Comparison of ENCODE assay signal across 9 mouse cellular contexts in the genomic region with DNA sequence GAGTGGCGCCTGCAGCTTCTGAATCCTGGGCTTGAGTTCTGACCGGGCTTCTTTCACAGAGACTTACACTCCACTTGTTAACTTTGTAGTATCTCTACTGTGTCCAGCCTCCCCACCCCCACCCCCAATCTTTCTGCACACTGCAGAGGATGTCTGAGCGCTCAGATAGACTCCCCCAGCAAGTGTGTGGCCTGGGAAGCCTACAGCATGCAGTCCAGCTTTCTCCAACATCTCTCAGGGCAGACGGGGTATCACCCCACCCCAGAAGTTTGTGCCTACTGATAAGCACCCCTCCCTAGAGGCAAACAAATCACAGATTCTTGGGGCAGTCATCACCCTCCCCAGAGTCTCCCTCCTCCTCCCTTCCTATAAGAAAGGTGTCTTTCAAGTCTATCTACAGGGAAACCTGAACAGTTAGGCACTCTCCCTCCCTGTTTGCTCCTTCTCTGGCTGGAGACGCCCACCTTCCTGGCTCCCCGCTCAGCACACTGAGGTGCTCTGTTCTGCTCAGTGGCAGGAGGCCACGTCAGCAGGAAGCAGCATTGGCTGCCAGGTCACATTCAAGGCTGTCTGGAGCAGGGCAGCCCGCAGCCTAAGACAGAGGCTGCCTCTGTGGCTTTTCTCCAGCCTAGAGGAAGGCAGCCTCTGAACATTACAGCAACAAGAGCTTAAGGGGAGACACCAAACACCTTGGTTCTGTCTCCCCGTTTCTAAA.
DNase-seq lines count a peak whose midpoint lies in the region; ATAC-seq and TF ChIP-seq lines count a peak whose summit lies in the region.
"Had no signal": no experiment of that assay in that cellular context is flagged by ENCODE, and none has a peak within 500 bp of the region (broad histone marks: within the 10 kb centered on the region; RNA-seq: fewer than 3 reads in every experiment).

No protein-coding gene starts in this region.

- H3K4me3 ChIP-seq in thymus, adult 2 months (ENCODE audit: control insufficient read depth, insufficient read depth, low read length) = no peak overlapping the region
- H3K4me3 ChIP-seq in embryonic facial prominence, embryonic 15.5 days (replicated peaks) = no peak overlapping the region
- H3K4me3 ChIP-seq in heart, embryonic 16.5 days (ENCODE audit: low read length) = no peak overlapping the region
- H3K4me3 ChIP-seq in kidney, postnatal 0 days (replicated peaks; ENCODE audit: low read depth, low read length) = no peak overlapping the region
- no peak overlapping the region for H3K4me3 ChIP-seq in lung, embryonic 14.5 days (ENCODE audit: low read depth, low read length)
- H3K4me3 ChIP-seq: megakaryocyte, embryonic 14.5 days had no signal

- ATAC-seq in embryonic facial prominence, embryonic 15.5 days (ENCODE audit: insufficient number of reproducible peaks, low FRiP score, low TSS enrichment, low read depth) = peak; percentile 89
- ATAC-seq in heart, embryonic 16.5 days (replicated peaks; ENCODE audit: extremely low read depth, insufficient read depth, low FRiP score) = peak; percentile 89
- peak; percentile 76 for ATAC-seq in kidney, postnatal 0 days (replicated peaks; ENCODE audit: low FRiP score, low read depth)
- peak; percentile 94 for ATAC-seq in lung, embryonic 14.5 days (ENCODE audit: insufficient read depth)

- H3K9me3 ChIP-seq in embryonic facial prominence, embryonic 15.5 days (replicated peaks) = no peaks in the 10 kb centered on the region
- H3K9me3 ChIP-seq in heart, embryonic 16.5 days (replicated peaks; ENCODE audit: control insufficient read depth, low read length) = no peaks in the 10 kb centered on the region
- no peaks in the 10 kb centered on the region for H3K9me3 ChIP-seq in kidney, postnatal 0 days (replicated peaks; ENCODE audit: low read length)
- no peaks in the 10 kb centered on the region for H3K9me3 ChIP-seq in lung, embryonic 14.5 days (ENCODE audit: low read depth, low read length)
- H3K9me3 ChIP-seq: megakaryocyte, embryonic 14.5 days had no signal

- no peak overlapping the region for H3K4me2 ChIP-seq in embryonic facial prominence, embryonic 15.5 days (replicated peaks)
- H3K4me2 ChIP-seq in heart, embryonic 16.5 days (ENCODE audit: low read depth, low read length) = peak overlapping the region; percentile 36
- H3K4me2 ChIP-seq in kidney, postnatal 0 days (ENCODE audit: low read length) = no peak overlapping the region
- 0 out of 2 replicates have a peak overlapping the region, but pooled peaks have one; percentile 4 for H3K4me2 ChIP-seq in lung, embryonic 14.5 days

- no peak for TF ChIP-seq CTCF in thymus, adult 2 months (IDR thresholded peaks at IDR 0.05; ENCODE audit: borderline replicate concordance, control insufficient read depth, extremely low read depth, insufficient read depth, low read length, poor library complexity)
- TF ChIP-seq CTCF in kidney, postnatal 0 days (IDR thresholded peaks at IDR 0.05; ENCODE audit: low read depth) = no peak
- no peak for TF ChIP-seq CTCF in lung, embryonic 14.5 days (IDR thresholded peaks at IDR 0.05; ENCODE audit: low read depth)

- DNase-seq in thymus, adult 2 months = peak; percentile 12
- DNase-seq in thymus, adult 18-20 months = no peak
- DNase-seq in kidney, postnatal 0 days (ENCODE audit: low spot score) = peak; percentile 61
- DNase-seq in lung, embryonic 14.5 days = peak; percentile 74
- peak; percentile 32 for DNase-seq in right cerebral cortex, postnatal 25 days
- DNase-seq in spleen, adult 12 weeks (ENCODE audit: low spot score) = no peak

- no peaks in the 10 kb centered on the region for H3K4me1 ChIP-seq in thymus, adult 2 months (replicated peaks; ENCODE audit: control insufficient read depth, insufficient read depth, low read length)
- peaks cover 39% of the 10 kb centered on the region for H3K4me1 ChIP-seq in embryonic facial prominence, embryonic 15.5 days
- peaks cover 30% of the 10 kb centered on the region for H3K4me1 ChIP-seq in heart, embryonic 16.5 days (ENCODE audit: control insufficient read depth, insufficient read depth, low read length)
- peaks cover 33% of the 10 kb centered on the region for H3K4me1 ChIP-seq in kidney, postnatal 0 days (replicated peaks; ENCODE audit: insufficient read depth, low read length)
- peaks cover 27% of the 10 kb centered on the region for H3K4me1 ChIP-seq in lung, embryonic 14.5 days (ENCODE audit: insufficient read depth)
- H3K4me1 ChIP-seq: megakaryocyte, embryonic 14.5 days had no signal

- no peak overlapping the region for H3K27ac ChIP-seq in thymus, adult 2 months (ENCODE audit: control insufficient read depth, insufficient read depth, low read length)
- peak overlapping the region; percentile 76 for H3K27ac ChIP-seq in embryonic facial prominence, embryonic 15.5 days (replicated peaks)
- peak overlapping the region; percentile 87 for H3K27ac ChIP-seq in heart, embryonic 16.5 days (ENCODE audit: low read length)
- H3K27ac ChIP-seq in kidney, postnatal 0 days = peak overlapping the region; percentile 65; the same call in 1 of the 2 replicates
- peak overlapping the region; percentile 75 for H3K27ac ChIP-seq in lung, embryonic 14.5 days (ENCODE audit: low read depth)

- TF ChIP-seq POLR2A in thymus, adult 2 months (IDR thresholded peaks at IDR 0.05; ENCODE audit: control insufficient read depth, extremely low read depth, insufficient read depth, low read length, poor library complexity) = no peak

- WGBS in thymus, adult 2 months = 38% methylated on average over 9 of the region's 9 CpGs
- 33% methylated on average over 9 of the region's 9 CpGs for WGBS in embryonic facial prominence, embryonic 15.5 days
- 17% methylated on average over 9 of the region's 9 CpGs for WGBS in heart, embryonic 16.5 days
- WGBS in kidney, postnatal 0 days = 31% methylated on average over 9 of the region's 9 CpGs
- WGBS in lung, embryonic 14.5 days = 27% methylated on average over 9 of the region's 9 CpGs

- H3K9ac ChIP-seq in embryonic facial prominence, embryonic 15.5 days = no peak overlapping the region
- peak overlapping the region; percentile 38 for H3K9ac ChIP-seq in heart, embryonic 16.5 days (ENCODE audit: low read length)
- H3K9ac ChIP-seq in kidney, postnatal 0 days (ENCODE audit: low read depth, low read length) = no peak overlapping the region
- H3K9ac ChIP-seq in lung, embryonic 14.5 days = no peak overlapping the region

- H3K36me3 ChIP-seq in thymus, adult 2 months (ENCODE audit: control insufficient read depth, insufficient read depth, low read length) = no peaks in the 10 kb centered on the region
- H3K36me3 ChIP-seq in embryonic facial prominence, embryonic 15.5 days = no peaks in the 10 kb centered on the region
- H3K36me3 ChIP-seq in heart, embryonic 16.5 days (ENCODE audit: control insufficient read depth, insufficient read depth) = no peaks in the 10 kb centered on the region
- H3K36me3 ChIP-seq in kidney, postnatal 0 days (ENCODE audit: insufficient read depth, low read length) = no peaks in the 10 kb centered on the region
- H3K36me3 ChIP-seq in lung, embryonic 14.5 days (ENCODE audit: insufficient read depth) = no peaks in the 10 kb centered on the region

- no peaks in the 10 kb centered on the region for H3K27me3 ChIP-seq in thymus, adult 2 months (ENCODE audit: control insufficient read depth, insufficient read depth, low read length)
- no peaks in the 10 kb centered on the region for H3K27me3 ChIP-seq in embryonic facial prominence, embryonic 15.5 days
- no peaks in the 10 kb centered on the region for H3K27me3 ChIP-seq in heart, embryonic 16.5 days (ENCODE audit: control insufficient read depth, insufficient read depth, low read length)
- no peaks in the 10 kb centered on the region for H3K27me3 ChIP-seq in kidney, postnatal 0 days (ENCODE audit: insufficient read depth, low read length)
- H3K27me3 ChIP-seq in lung, embryonic 14.5 days (ENCODE audit: insufficient read depth, low read length) = no peaks in the 10 kb centered on the region

Comparison
In these comparisons a context has a peak if more than half of its experiments do, and no peak if none do; other contexts are left out.
1. DNase-seq: peak in thymus, adult 2 months (single experiment), kidney, postnatal 0 days (single experiment), lung, embryonic 14.5 days (single experiment) and right cerebral cortex, postnatal 25 days (single experiment); none in thymus, adult 18-20 months (0 of 2) and spleen, adult 12 weeks (single experiment).
2. H3K4me2 ChIP-seq: peak in heart, embryonic 16.5 days (single experiment) and lung, embryonic 14.5 days (single experiment); none in embryonic facial prominence, embryonic 15.5 days (single experiment) and kidney, postnatal 0 days (single experiment).
3. Peak in every context shown above with its lines, with median percentiles within 50 percentile points of each other: ATAC-seq.